In genomic region chr9:53974328-53975121, GRCm38 (mm10) we compare ENCODE assay signal across 9 mouse cellular contexts. TPM values are rescaled to one million over a fixed set of nuclear protein-coding genes. Genes with fewer than 3 reads are reported as not detected.
DNase-seq lines count a peak whose midpoint lies in the region; ATAC-seq and TF ChIP-seq lines count a peak whose summit lies in the region.
"Had no signal": no experiment of that assay in that cellular context is flagged by ENCODE, and none has a peak within 500 bp of the region (broad histone marks: within the 10 kb centered on the region; RNA-seq: fewer than 3 reads in every experiment).

No protein-coding gene starts in this region.

- peak overlapping the region; percentile 52 for H3K4me3 ChIP-seq in heart, embryonic 16.5 days (ENCODE audit: low read length)
- H3K4me3 ChIP-seq in embryonic facial prominence, embryonic 11.5 days (ENCODE audit: low read depth, low read length): peak overlapping the region; percentile 53
- peak overlapping the region; percentile 46 for H3K4me3 ChIP-seq in intestine, postnatal 0 days (ENCODE audit: low read depth, low read length)
- H3K4me3 ChIP-seq in midbrain, embryonic 14.5 days (replicated peaks; ENCODE audit: low read depth, low read length): peak overlapping the region; percentile 57

- DNase-seq in heart, adult 9 months (ENCODE audit: low spot score in 2 of 2): no peak
- DNase-seq in adrenal gland, postnatal 14 days: peak; percentile 21
- DNase-seq in embryonic facial prominence, embryonic 11.5 days (ENCODE audit: low spot score): peak; percentile 47
- DNase-seq in midbrain, embryonic 14.5 days: peak; percentile 79
- no peak for DNase-seq in gastrocnemius, postnatal 25 days
- DNase-seq in B cell, adult 2 months: no peak

- TF ChIP-seq CTCF in intestine, postnatal 0 days (IDR thresholded peaks at IDR 0.05; ENCODE audit: low read depth): no peak

- WGBS in heart, embryonic 16.5 days: 2% methylated on average over 42 of the region's 42 CpGs
- under 1% methylated on average over 42 of the region's 42 CpGs for WGBS in embryonic facial prominence, embryonic 11.5 days
- WGBS in intestine, postnatal 0 days: 3% methylated on average over 42 of the region's 42 CpGs
- under 1% methylated on average over 42 of the region's 42 CpGs for WGBS in midbrain, embryonic 14.5 days

- peak overlapping the region; percentile 12; the same call in 1 of the 2 replicates for H3K9ac ChIP-seq in heart, embryonic 16.5 days (ENCODE audit: low read length)
- peak overlapping the region; percentile 41 for H3K9ac ChIP-seq in embryonic facial prominence, embryonic 11.5 days (replicated peaks; ENCODE audit: low read length)
- H3K9ac ChIP-seq in intestine, postnatal 0 days (ENCODE audit: low read depth, low read length): no peak overlapping the region
- H3K9ac ChIP-seq in midbrain, embryonic 14.5 days (replicated peaks; ENCODE audit: low read length): peak overlapping the region; percentile 80

- no peaks in the 10 kb centered on the region for H3K9me3 ChIP-seq in heart, embryonic 16.5 days (replicated peaks; ENCODE audit: control insufficient read depth, low read length)
- H3K9me3 ChIP-seq in embryonic facial prominence, embryonic 11.5 days (replicated peaks; ENCODE audit: control insufficient read depth, low read length): no peaks in the 10 kb centered on the region
- no peaks in the 10 kb centered on the region for H3K9me3 ChIP-seq in intestine, postnatal 0 days (ENCODE audit: control insufficient read depth)
- no peaks in the 10 kb centered on the region for H3K9me3 ChIP-seq in midbrain, embryonic 14.5 days (ENCODE audit: control insufficient read depth, low read length)
- H3K9me3 ChIP-seq: G1E had no signal

- H3K4me1 ChIP-seq in heart, embryonic 16.5 days (ENCODE audit: control insufficient read depth, insufficient read depth, low read length): no peaks in the 10 kb centered on the region
- H3K4me1 ChIP-seq in embryonic facial prominence, embryonic 11.5 days (ENCODE audit: control insufficient read depth, insufficient read depth, low read length): no peaks in the 10 kb centered on the region; the same call in 1 of the 2 replicates
- H3K4me1 ChIP-seq in intestine, postnatal 0 days (replicated peaks; ENCODE audit: control insufficient read depth, insufficient read depth, low read length): no peaks in the 10 kb centered on the region
- no peaks in the 10 kb centered on the region for H3K4me1 ChIP-seq in midbrain, embryonic 14.5 days (ENCODE audit: control insufficient read depth, insufficient read depth, low read length)

- peak overlapping the region; percentile 86 for H3K4me2 ChIP-seq in heart, embryonic 16.5 days (ENCODE audit: low read depth, low read length)
- H3K4me2 ChIP-seq in embryonic facial prominence, embryonic 11.5 days (ENCODE audit: low read depth, low read length): peak overlapping the region; percentile 95
- H3K4me2 ChIP-seq in intestine, postnatal 0 days (replicated peaks; ENCODE audit: low read depth): peak overlapping the region; percentile 76
- peak overlapping the region; percentile 77 for H3K4me2 ChIP-seq in midbrain, embryonic 14.5 days (ENCODE audit: low read length)

- peaks cover 40% of the 10 kb centered on the region for H3K27me3 ChIP-seq in heart, embryonic 16.5 days (ENCODE audit: control insufficient read depth, insufficient read depth, low read length)
- H3K27me3 ChIP-seq in embryonic facial prominence, embryonic 11.5 days (ENCODE audit: control insufficient read depth, insufficient read depth, low read length): peaks cover 6% of the 10 kb centered on the region; the same call in 1 of the 2 replicates
- peaks cover 28% of the 10 kb centered on the region for H3K27me3 ChIP-seq in intestine, postnatal 0 days (replicated peaks; ENCODE audit: control insufficient read depth, insufficient read depth, low read length)
- no peaks in the 10 kb centered on the region for H3K27me3 ChIP-seq in midbrain, embryonic 14.5 days (ENCODE audit: control insufficient read depth, insufficient read depth, low read length)

- no peak for ATAC-seq in heart, embryonic 16.5 days (replicated peaks; ENCODE audit: extremely low read depth, insufficient read depth, low FRiP score)
- peak; percentile 81 for ATAC-seq in embryonic facial prominence, embryonic 11.5 days (replicated peaks; ENCODE audit: insufficient number of reproducible peaks, low FRiP score, low TSS enrichment, low read depth)
- ATAC-seq in intestine, postnatal 0 days: no peak
- peak; percentile 75 for ATAC-seq in midbrain, embryonic 14.5 days (ENCODE audit: low FRiP score, low TSS enrichment)

- no peaks in the 10 kb centered on the region for H3K36me3 ChIP-seq in heart, embryonic 16.5 days (ENCODE audit: control insufficient read depth, insufficient read depth)
- no peaks in the 10 kb centered on the region for H3K36me3 ChIP-seq in embryonic facial prominence, embryonic 11.5 days (replicated peaks; ENCODE audit: control insufficient read depth, insufficient read depth, low read depth, low read length)
- H3K36me3 ChIP-seq in intestine, postnatal 0 days (ENCODE audit: control insufficient read depth, insufficient read depth): no peaks in the 10 kb centered on the region
- no peaks in the 10 kb centered on the region for H3K36me3 ChIP-seq in midbrain, embryonic 14.5 days (ENCODE audit: control insufficient read depth, insufficient read depth, low read length)
- H3K36me3 ChIP-seq: G1E had no signal

- no peak overlapping the region for H3K27ac ChIP-seq in heart, embryonic 16.5 days (ENCODE audit: low read length)
- no peak overlapping the region for H3K27ac ChIP-seq in embryonic facial prominence, embryonic 11.5 days (replicated peaks; ENCODE audit: low read depth, low read length)
- H3K27ac ChIP-seq in intestine, postnatal 0 days (ENCODE audit: low read depth, low read length): no peak overlapping the region
- H3K27ac ChIP-seq in midbrain, embryonic 14.5 days (replicated peaks; ENCODE audit: low read depth, low read length): peak overlapping the region; percentile 83

RNA-seq across cellular contexts. Expression of gene Elmod1, which starts 0.6 kb away (rescaled TPM):
- polyA plus RNA-seq in heart, embryonic 16.5 days (2015; fragmentation: Nextera tagmentation; extraction: Ambion mirVana): 0.18 and 0.22 TPM in 2 replicates
- 3.8 and 3.9 TPM in 2 replicates for total RNA-seq in adrenal gland, postnatal 14 days (2021)
- polyA plus RNA-seq in embryonic facial prominence, embryonic 11.5 days (2014; fragmentation: Nextera tagmentation; extraction: Ambion mirVana): 0.63 and 0.74 TPM in 2 replicates
- 0.51 and 0.55 TPM in 2 replicates for polyA plus RNA-seq in intestine, postnatal 0 days (2015; fragmentation: Nextera tagmentation; extraction: Ambion mirVana)
- 19.3 and 23.3 TPM in 2 replicates for polyA plus RNA-seq in midbrain, embryonic 14.5 days (2014; fragmentation: Nextera tagmentation; extraction: Ambion mirVana)
- not detected for total RNA-seq in gastrocnemius, postnatal 25 days (2021)
- polyA plus RNA-seq: G1E had no signal

Comparison
In these comparisons a context has a peak if more than half of its experiments do, and no peak if none do; other contexts are left out.
1. ATAC-seq: peak in embryonic facial prominence, embryonic 11.5 days (single experiment) and midbrain, embryonic 14.5 days (single experiment); none in heart, embryonic 16.5 days (single experiment) and intestine, postnatal 0 days (single experiment).
2. DNase-seq: peak in adrenal gland, postnatal 14 days (single experiment), embryonic facial prominence, embryonic 11.5 days (single experiment) and midbrain, embryonic 14.5 days (single experiment); none in heart, adult 9 months (0 of 2), gastrocnemius, postnatal 25 days (single experiment) and B cell, adult 2 months (0 of 2).
3. RNA of gene Elmod1, which starts 0.6 kb away (polyA plus RNA-seq): 19.3 to 23.3 TPM in midbrain, embryonic 14.5 days; 0.63 to 0.74 TPM in embryonic facial prominence, embryonic 11.5 days, 0.51 to 0.55 TPM in intestine, postnatal 0 days and 0.18 to 0.22 TPM in heart, embryonic 16.5 days; every median in the first group is over 10 times any median in the second.
4. Peak in every context shown above with its lines, with median percentiles within 50 percentile points of each other: H3K4me2 ChIP-seq and H3K4me3 ChIP-seq.